Mouse (Mus musculus): ENCODE results near the gene Kctd6. TPM values are rescaled to one million over a fixed set of nuclear protein-coding genes. Genes with fewer than 3 reads are reported as not detected.
"Not testable (repeated sequence)": the region's sequence is repeated elsewhere in the genome, so short reads cannot be mapped to it uniquely, and the experiment has no call there.

The Kctd6 gene
- polyA plus RNA-seq, 2 experiments: 3.4 to 3.6 TPM

- Histone ChIP-seq H3K4me3 (ENCODE audit: insufficient read depth in 1 of 2, low read depth in 2 of 2, low read length in 2 of 2) (peak within 1 kb of the TSS in 1 of 2 experiments; percentile 20; a peak in 2 of 4 replicates), H3K9ac (replicated peaks) (no peak within 1 kb of the TSS; the same call in 1 of the 2 replicates), H3K9me3 (ENCODE audit: control insufficient read depth, low read length) (no peaks in the 10 kb centered on the region), H3K4me1 (replicated peaks; ENCODE audit: control insufficient read depth in 2 of 2, insufficient read depth in 2 of 2, low read length in 1 of 2) (peaks cover 0 to 10% of the 10 kb centered on the region in 2 experiments; a peak in 1 of 4 replicates), H3K4me2 (ENCODE audit: low read depth) (peak within 1 kb of the TSS; percentile 45), H3K27me3 (ENCODE audit: control insufficient read depth, insufficient read depth, low read length) (no peaks in the 10 kb centered on the region), H3K36me3 (replicated peaks; ENCODE audit: control insufficient read depth, insufficient read depth, low read depth) (no peaks in the 10 kb centered on the region), H3K27ac (no peak within 1 kb of the TSS; the same call in 1 of the 2 replicates)
- ATAC-seq (ENCODE audit: insufficient read depth): peak; percentile 46
- DNase-seq (ENCODE audit: low read depth in 3 of 3, low spot score in 3 of 3): peak in 2 of 3 experiments; percentile 14 to 22
- TF ChIP-seq EP300 (IDR thresholded peaks at IDR 0.05; ENCODE audit: low read depth): no peak
- TF ChIP-seq CTCF (IDR thresholded peaks at IDR 0.05; ENCODE audit: low read depth): no peak
- 59% methylated on average over 3 of the region's 3 CpGs for WGBS (ENCODE audit: insufficient replicate concordance)
Observed at GRCm38 (mm10) chr14:8259166-8259565, 45.2 kb downstream of the Kctd6 start, which contains the start of gene Acox2. TSS of gene Acox2 (minus strand) at chr14:8259353.

- TF ChIP-seq CTCF (IDR thresholded peaks at IDR 0.05; ENCODE audit: low read depth) (no peak), EP300 (IDR thresholded peaks at IDR 0.05; ENCODE audit: low read depth) (no peak)
- no peak for ATAC-seq (ENCODE audit: insufficient read depth)
- Histone ChIP-seq H3K36me3 (replicated peaks; ENCODE audit: control insufficient read depth, insufficient read depth, low read depth) (no peaks in the 10 kb centered on the region), H3K4me1 (replicated peaks; ENCODE audit: control insufficient read depth in 2 of 2, insufficient read depth in 2 of 2, low read length in 1 of 2) (peaks cover 0 to 10% of the 10 kb centered on the region in 2 experiments; a peak in 1 of 4 replicates), H3K27ac (no peak overlapping the region), H3K9me3 (ENCODE audit: control insufficient read depth, low read length) (no peaks in the 10 kb centered on the region), H3K9ac (replicated peaks) (no peak overlapping the region), H3K4me3 (ENCODE audit: insufficient read depth in 1 of 2, low read depth in 2 of 2, low read length in 2 of 2) (no peak overlapping the region), H3K27me3 (ENCODE audit: control insufficient read depth, insufficient read depth, low read length) (no peaks in the 10 kb centered on the region), H3K4me2 (ENCODE audit: low read depth) (no peak overlapping the region)
- no peak for DNase-seq (ENCODE audit: low read depth in 3 of 3, low spot score in 3 of 3)
- WGBS (ENCODE audit: insufficient replicate concordance): 60% methylated on average over 5 of the region's 5 CpGs
Observed at GRCm38 (mm10) chr14:8260214-8260613, 46.3 kb downstream of the Kctd6 start.

GRCm38 (mm10) chr14:8262242-8262641, 48.3 kb downstream of the Kctd6 start:
- no peak for TF ChIP-seq EP300 (IDR thresholded peaks at IDR 0.05; ENCODE audit: low read depth)
- TF ChIP-seq CTCF (IDR thresholded peaks at IDR 0.05; ENCODE audit: low read depth): no peak
- WGBS (ENCODE audit: insufficient replicate concordance): 53% methylated on average over 1 of the region's 1 CpGs
- H3K9me3 ChIP-seq (ENCODE audit: control insufficient read depth, low read length): no peaks in the 10 kb centered on the region

GRCm38 (mm10) chr14:8264378-8264777, 50.4 kb downstream of the Kctd6 start:
- no peak overlapping the region for H3K4me3 ChIP-seq (ENCODE audit: insufficient read depth in 1 of 2, low read depth in 2 of 2, low read length in 2 of 2)
- DNase-seq (ENCODE audit: low read depth in 3 of 3, low spot score in 3 of 3): no peak
- 62% methylated on average over 1 of the region's 1 CpGs for WGBS (ENCODE audit: insufficient replicate concordance)

More at GRCm38 (mm10) chr14:8262242-8262641, 48.3 kb downstream of the Kctd6 start:
- Histone ChIP-seq H3K27ac (no peak overlapping the region), H3K27me3 (ENCODE audit: control insufficient read depth, insufficient read depth, low read length) (no peaks in the 10 kb centered on the region), H3K4me1 (replicated peaks; ENCODE audit: control insufficient read depth in 2 of 2, insufficient read depth in 2 of 2, low read length in 1 of 2) (peaks cover 0 to 10% of the 10 kb centered on the region in 2 experiments; a peak in 1 of 4 replicates), H3K9ac (replicated peaks) (no peak overlapping the region), H3K36me3 (replicated peaks; ENCODE audit: control insufficient read depth, insufficient read depth, low read depth) (no peaks in the 10 kb centered on the region), H3K4me2 (ENCODE audit: low read depth) (no peak overlapping the region), H3K4me3 (ENCODE audit: insufficient read depth in 1 of 2, low read depth in 2 of 2, low read length in 2 of 2) (no peak overlapping the region)
- ATAC-seq (ENCODE audit: insufficient read depth) (no peak), DNase-seq (ENCODE audit: low read depth in 3 of 3, low spot score in 3 of 3) (no peak)

GRCm38 (mm10) chr14:8271281-8271680, 57.3 kb downstream of the Kctd6 start:
- not testable (repeated sequence) for H3K36me3 ChIP-seq (replicated peaks; ENCODE audit: control insufficient read depth, insufficient read depth, low read depth); H3K9me3 ChIP-seq (ENCODE audit: control insufficient read depth, low read length); H3K27me3 ChIP-seq (ENCODE audit: control insufficient read depth, insufficient read depth, low read length); ATAC-seq (ENCODE audit: insufficient read depth); DNase-seq (ENCODE audit: low read depth in 3 of 3, low spot score in 3 of 3); H3K27ac ChIP-seq; H3K4me3 ChIP-seq (ENCODE audit: insufficient read depth in 1 of 2, low read depth in 2 of 2, low read length in 2 of 2); H3K9ac ChIP-seq (replicated peaks); H3K4me1 ChIP-seq (replicated peaks; ENCODE audit: control insufficient read depth in 2 of 2, insufficient read depth in 2 of 2, low read length in 1 of 2); H3K4me2 ChIP-seq (ENCODE audit: low read depth)
- 61% methylated on average over 8 of the region's 8 CpGs for WGBS (ENCODE audit: insufficient replicate concordance)

More at GRCm38 (mm10) chr14:8264378-8264777, 50.4 kb downstream of the Kctd6 start:
- H3K9ac ChIP-seq (replicated peaks): no peak overlapping the region
- H3K36me3 ChIP-seq (replicated peaks; ENCODE audit: control insufficient read depth, insufficient read depth, low read depth): no peaks in the 10 kb centered on the region
- ATAC-seq (ENCODE audit: insufficient read depth): no peak
- TF ChIP-seq CTCF (IDR thresholded peaks at IDR 0.05; ENCODE audit: low read depth) (no peak), EP300 (IDR thresholded peaks at IDR 0.05; ENCODE audit: low read depth) (no peak)
- H3K27ac ChIP-seq: no peak overlapping the region
- H3K4me1 ChIP-seq (replicated peaks; ENCODE audit: control insufficient read depth in 2 of 2, insufficient read depth in 2 of 2, low read length in 1 of 2): peaks cover 0 to 10% of the 10 kb centered on the region in 2 experiments; a peak in 1 of 4 replicates
- H3K4me2 ChIP-seq (ENCODE audit: low read depth): no peak overlapping the region
- no peaks in the 10 kb centered on the region for H3K27me3 ChIP-seq (ENCODE audit: control insufficient read depth, insufficient read depth, low read length)
- no peaks in the 10 kb centered on the region for H3K9me3 ChIP-seq (ENCODE audit: control insufficient read depth, low read length)

Other genes with a start within 250 kb of the Kctd6 start
- gene Dnase1l3, start 219.6 kb upstream of the Kctd6 start, polyA plus RNA-seq (2012; rRNA removed): 0.68 and 0.87 TPM in 2 replicates
- 1.9 and 2.1 TPM in 2 replicates for gene Dnase1l3, start 219.6 kb upstream of the Kctd6 start, polyA plus RNA-seq (2014; fragmentation: Nextera tagmentation; extraction: Ambion mirVana)
- 3.2 and 3.4 TPM in 2 replicates for gene Abhd6, start 211.2 kb upstream of the Kctd6 start, polyA plus RNA-seq (2012; rRNA removed)
- 8.6 and 9.2 TPM in 2 replicates for gene Abhd6, start 211.2 kb upstream of the Kctd6 start, polyA plus RNA-seq (2014; fragmentation: Nextera tagmentation; extraction: Ambion mirVana)
- 4.8 and 10.7 TPM in 2 replicates for gene Rpp14, start 133.8 kb upstream of the Kctd6 start, polyA plus RNA-seq (2012; rRNA removed)
- 27.1 and 27.3 TPM in 2 replicates for gene Rpp14, start 133.8 kb upstream of the Kctd6 start, polyA plus RNA-seq (2014; fragmentation: Nextera tagmentation; extraction: Ambion mirVana)
- gene Pxk, start 115.9 kb upstream of the Kctd6 start, polyA plus RNA-seq (2012; rRNA removed): 5.6 and 7.1 TPM in 2 replicates
- gene Pxk, start 115.9 kb upstream of the Kctd6 start, polyA plus RNA-seq (2014; fragmentation: Nextera tagmentation; extraction: Ambion mirVana): 9.6 and 10.3 TPM in 2 replicates
- 49.5 and 74.9 TPM in 2 replicates for gene Pdhb, start 41.1 kb upstream of the Kctd6 start, polyA plus RNA-seq (2012; rRNA removed)
- 117 and 119 TPM in 2 replicates for gene Pdhb, start 41.1 kb upstream of the Kctd6 start, polyA plus RNA-seq (2014; fragmentation: Nextera tagmentation; extraction: Ambion mirVana)
- 18.3 and 22.7 TPM in 2 replicates for gene Acox2, start 45.2 kb downstream of the Kctd6 start, polyA plus RNA-seq (2012; rRNA removed)
- 24.3 and 25.0 TPM in 2 replicates for gene Acox2, start 45.2 kb downstream of the Kctd6 start, polyA plus RNA-seq (2014; fragmentation: Nextera tagmentation; extraction: Ambion mirVana)
- 0.03 and 0.06 TPM in 2 replicates for gene Fam107a, start 103.9 kb downstream of the Kctd6 start, polyA plus RNA-seq (2012; rRNA removed)
- not detected in 2 replicates for gene Fam107a, start 103.9 kb downstream of the Kctd6 start, polyA plus RNA-seq (2014; fragmentation: Nextera tagmentation; extraction: Ambion mirVana)
- gene Oit1, start 164.6 kb downstream of the Kctd6 start, polyA plus RNA-seq (2012; rRNA removed): 0.02 and 0.10 TPM in 2 replicates
- not detected in 2 replicates for gene Oit1, start 164.6 kb downstream of the Kctd6 start, polyA plus RNA-seq (2014; fragmentation: Nextera tagmentation; extraction: Ambion mirVana)

All from liver, embryonic 14.5 days (tissue).